Mouse (Mus musculus) T-helper 1 cell (primary cell): Measurements from ENCODE around the gene Gpsm2.
"Not testable (repeated sequence)": the region's sequence is repeated elsewhere in the genome, so short reads cannot be mapped to it uniquely, and the experiment has no call there.

Experiments
- in situ Hi-C: fragments of 300-600 bp; cut with MboI, MseI; formaldehyde crosslinking; loops from one replicate; pipeline ENCODE4 v1.15.1; 2025; ENCODE audit warnings: high pct_unique_total_duplicates

The Gpsm2 gene

GRCm38 (mm10) chr3:108727344-108727743, 5.2 kb upstream of the Gpsm2 start:
- in situ Hi-C loops: no loop called here

- in situ Hi-C loops: no loop called here
Observed at GRCm38 (mm10) chr3:108726413-108726812, 4.3 kb upstream of the Gpsm2 start.

DNA sequence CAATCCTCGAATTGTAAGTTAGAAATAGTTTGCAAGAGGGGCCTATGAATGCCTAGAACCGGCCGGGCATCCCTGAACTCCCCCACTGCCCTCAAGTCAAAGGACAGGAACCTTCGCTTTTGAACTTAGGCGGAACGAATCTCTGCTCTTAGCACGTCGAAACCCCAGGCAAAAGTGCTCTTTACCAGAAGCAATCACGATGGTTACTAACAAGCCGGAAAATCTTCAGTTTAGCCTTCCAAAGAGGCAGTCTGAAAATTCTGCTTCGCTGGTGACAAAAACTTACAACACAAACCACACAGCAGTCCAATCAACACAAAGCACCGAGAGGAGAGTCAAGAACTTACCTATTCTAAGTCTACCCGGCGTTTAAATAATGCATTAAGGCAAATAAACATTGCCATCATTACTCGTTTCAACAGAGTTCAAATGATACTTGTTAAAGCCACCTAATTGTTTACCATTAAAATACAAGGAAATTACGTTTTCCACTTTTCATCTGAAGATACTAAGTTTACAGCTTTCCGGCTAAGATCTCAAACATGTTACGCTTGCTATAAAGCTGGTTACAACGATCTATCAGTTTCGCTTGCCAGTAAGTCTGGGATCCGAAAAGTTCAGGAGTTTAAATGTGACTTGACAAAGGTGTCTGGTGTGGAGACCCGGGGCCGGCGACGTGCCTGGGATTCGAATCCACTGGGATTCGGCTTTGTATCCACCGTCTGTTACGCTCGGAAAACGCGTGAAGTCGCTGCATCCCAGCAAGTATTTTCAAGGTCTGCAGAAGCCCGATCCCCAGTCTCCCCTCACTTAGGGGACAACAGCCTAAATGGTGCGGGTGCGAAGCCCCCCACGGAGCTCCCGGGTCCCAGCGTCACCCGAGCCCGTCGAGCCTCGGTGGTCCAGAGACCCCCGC, 775 bp downstream of the Gpsm2 start:
- in situ Hi-C loops: no loop called here

DNA sequence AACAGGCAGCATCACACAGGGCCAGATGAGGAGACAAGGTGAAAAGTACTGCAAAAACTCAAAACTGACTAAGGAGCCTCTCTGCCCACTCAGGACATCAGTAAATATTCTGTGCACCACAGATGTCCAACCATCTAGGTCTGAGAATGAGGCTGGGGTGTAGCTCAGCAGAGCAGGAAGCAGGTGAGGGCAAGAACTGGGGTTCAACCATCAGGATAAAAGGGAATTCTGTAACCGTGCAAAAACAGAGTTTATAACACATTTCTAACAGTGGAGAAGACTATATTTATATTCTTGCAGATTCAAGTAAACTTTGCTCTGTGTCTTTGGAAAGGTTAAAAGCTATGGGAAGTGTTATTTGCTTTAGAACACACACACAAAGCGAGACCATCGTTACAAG, 2.3 kb downstream of the Gpsm2 start:
- in situ Hi-C loops: no loop called here

DNA sequence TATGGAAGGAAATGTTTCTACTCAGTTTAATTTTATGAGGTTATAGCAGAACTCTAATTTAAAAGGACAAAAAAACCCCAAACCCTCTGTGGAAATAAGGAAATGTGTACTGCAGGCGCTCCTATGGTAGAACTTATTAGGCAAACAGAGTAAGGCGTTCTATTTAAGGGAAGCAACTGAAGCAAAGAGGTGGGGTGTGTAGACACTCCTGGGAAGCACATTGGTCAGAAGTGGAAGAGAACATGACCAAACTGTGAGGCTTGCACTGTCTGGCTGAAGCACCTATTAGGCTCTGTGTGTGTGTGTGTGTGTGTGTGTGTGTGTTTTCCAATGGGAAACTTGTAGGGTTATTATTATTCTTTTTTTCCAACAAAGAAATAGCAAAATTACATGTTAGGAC, 2.8 kb downstream of the Gpsm2 start:
- in situ Hi-C loops: no loop called here

DNA sequence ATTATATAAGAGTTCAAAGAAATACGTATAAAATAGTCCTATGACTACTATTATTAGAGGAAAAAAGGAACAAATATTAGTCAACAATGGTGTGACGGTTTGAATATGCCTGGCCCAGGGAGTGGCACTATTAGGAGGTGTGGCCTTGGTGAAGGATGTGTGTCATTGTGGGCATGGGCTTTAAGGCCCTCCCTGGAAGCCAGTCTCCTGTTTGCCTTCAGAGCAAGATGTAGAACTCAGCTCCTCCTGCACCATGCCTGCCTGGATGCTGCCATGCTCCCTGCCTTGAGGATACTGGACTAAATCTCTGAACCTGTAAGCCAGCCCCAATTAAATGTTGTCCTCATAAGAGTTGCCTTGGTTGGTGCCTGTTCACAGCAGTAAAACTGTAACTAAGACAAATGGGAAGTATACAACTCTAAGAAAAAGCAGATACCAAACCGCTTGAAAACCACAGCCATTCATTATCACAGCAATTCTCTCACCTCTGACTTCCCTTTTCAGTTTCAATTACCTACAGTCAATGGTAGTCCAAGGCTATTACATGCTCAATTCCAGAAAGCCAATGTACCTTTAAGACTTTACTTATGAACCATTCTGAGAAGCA, 4.1 kb downstream of the Gpsm2 start:
- in situ Hi-C loops: no loop called here

DNA sequence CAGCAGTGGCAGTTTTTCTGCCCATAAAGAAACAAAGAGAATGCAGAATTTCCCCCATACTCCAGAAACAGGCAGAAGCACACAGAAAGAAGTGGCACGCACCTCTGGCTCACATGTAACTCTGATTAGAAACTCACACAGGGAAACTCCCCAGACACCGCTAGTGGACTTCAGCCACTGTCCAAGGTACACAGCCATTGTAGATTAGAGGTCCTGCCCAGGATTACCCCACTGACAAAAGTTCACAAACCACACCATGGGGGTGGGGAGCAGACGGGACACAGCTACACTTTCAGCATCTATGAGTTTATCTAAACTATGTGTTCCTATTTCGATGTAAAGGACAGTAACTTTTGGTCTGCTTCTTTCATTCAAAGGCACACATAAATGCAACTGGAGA, 7.3 kb downstream of the Gpsm2 start:
- in situ Hi-C loops: no loop called here

DNA sequence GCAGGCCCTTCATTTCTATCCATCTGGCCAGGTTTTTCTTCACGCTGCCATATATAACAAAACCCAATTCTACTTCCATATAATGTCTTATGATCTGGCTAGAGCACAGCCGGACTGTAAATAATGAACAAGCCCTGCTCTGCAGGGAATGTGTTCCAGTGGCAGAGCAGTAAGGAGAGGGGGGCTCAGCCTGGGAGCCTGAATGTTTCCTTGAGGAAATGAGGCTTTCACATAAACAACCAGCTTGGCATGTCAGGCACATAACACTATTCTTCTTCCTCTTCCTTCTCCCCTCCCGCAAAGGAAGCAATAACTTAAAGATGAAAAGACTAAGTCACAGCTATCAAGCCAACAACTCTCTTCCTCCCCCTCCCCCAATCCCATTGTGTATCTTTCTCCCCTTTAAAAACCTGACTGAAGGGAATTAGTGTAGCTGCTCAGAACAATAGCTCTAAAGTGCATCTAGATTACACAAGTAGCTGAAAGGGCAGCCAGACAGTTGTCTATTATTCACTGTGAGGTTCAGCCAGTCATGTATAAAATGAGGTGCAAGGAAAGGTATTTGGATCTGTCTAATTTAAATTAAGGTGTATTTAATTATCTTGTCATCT, 8.9 kb downstream of the Gpsm2 start:
- in situ Hi-C loops: no loop called here

DNA sequence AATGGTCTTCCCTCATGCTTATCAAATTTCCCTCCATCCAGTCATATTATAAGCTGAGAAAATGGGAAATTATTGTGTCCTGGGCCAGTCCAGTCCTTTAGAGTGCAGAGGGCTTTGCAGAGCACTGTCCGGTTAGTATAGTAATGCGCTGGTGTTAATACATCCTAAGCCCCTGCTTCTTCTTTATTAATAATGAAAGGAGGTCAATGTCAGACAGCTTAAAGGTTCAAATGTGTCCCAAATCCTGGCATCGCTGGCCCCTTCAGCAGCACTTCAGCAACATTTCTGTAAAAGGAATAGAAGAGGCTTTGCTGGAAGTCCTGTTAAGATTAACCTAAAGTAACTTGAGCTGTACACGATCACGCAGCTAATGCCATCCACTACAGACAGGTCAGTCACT, 10.8 kb downstream of the Gpsm2 start:
- in situ Hi-C loops: no loop called here

DNA sequence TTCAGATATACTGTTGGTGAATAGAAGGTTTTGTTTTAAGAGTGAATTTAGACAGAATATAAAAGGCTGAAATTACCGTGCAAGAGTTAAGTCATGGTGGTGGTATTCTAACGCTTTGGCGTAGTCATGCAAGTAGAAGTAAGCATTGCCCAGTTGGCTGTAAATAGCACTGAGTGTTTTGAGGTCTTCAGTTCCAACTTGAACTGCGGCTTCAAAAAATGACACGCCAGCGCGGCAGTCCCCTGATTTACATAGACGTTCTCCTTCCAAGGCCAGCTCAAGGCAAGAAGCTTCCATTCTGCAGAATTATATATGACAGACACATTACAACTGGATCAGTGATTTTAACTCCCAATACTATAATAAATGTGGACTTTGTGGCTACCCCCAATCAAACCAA, 19.3 kb downstream of the Gpsm2 start:
- in situ Hi-C loops: no loop called here

GRCm38 (mm10) chr3:108701256-108701655, 20.9 kb downstream of the Gpsm2 start:
- in situ Hi-C loops: no loop called here

DNA sequence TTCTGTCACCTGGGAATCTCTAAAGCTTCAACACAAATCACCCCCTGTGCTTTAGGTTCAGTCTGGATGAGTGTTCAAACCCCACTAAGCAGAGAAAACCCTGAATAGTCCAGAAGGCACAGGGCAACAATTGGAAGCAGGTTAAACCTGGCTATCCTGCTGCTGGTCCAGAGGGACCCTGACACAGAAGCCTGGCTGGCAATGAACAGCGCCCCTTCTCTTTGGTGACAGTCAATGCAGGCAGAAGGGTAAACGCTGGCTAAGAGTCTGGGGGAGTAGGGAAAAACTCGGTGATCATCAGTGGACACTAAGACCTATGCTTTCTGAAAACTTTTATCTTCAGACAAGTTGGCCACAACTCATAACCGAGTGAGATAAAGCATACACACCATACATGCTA, 22.3 kb downstream of the Gpsm2 start:
- in situ Hi-C loops: no loop called here

- in situ Hi-C loops: no loop called here
Observed at GRCm38 (mm10) chr3:108698662-108699061, 23.4 kb downstream of the Gpsm2 start.

- in situ Hi-C loops: no loop called here
Observed at GRCm38 (mm10) chr3:108694321-108694720, 27.8 kb downstream of the Gpsm2 start.

DNA sequence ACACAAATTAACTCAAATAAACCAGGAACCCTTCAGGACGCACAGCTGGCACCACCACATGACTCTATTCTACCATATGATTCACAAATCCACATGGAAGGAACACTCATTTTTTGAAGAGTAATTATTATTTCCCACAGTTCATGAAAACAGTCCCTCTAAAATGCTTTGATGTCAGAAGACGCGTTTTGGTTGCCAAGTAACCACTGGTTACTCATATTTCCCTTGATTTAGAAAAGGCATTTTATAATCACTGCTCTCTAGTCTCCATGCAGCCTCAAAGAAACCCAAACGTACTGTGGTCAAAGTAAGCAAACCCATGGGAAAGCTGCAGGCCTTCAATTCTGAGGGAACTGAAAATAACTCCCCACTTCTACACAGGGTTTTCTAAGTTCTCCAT, 32.1 kb downstream of the Gpsm2 start:
- in situ Hi-C loops: no loop called here

GRCm38 (mm10) chr3:108689446-108689845, 32.7 kb downstream of the Gpsm2 start:
- in situ Hi-C loops: no loop called here

GRCm38 (mm10) chr3:108689015-108689441, 33.1 kb downstream of the Gpsm2 start:
- in situ Hi-C loops: no loop called here

DNA sequence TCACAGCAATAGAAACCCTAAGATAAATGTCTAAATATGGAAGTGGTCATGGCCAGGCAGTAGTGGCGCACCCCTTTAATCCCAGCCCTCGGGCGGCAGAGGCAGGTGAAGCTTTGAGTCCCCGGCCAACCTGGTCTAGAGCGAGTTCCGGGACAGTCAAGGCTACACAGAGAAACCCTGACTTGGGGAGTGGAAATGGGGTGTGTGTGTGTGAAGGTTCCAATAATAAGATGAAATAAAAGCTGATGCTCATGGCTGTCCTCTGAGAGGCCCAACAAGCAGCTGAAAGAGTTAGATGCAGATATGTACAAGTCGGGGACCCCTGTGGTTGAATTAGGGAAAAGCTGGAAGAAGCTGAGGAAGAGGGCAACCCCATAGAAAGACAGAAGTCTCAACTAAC, 36.4 kb downstream of the Gpsm2 start:
- in situ Hi-C loops: no loop called here

GRCm38 (mm10) chr3:108683597-108683996, 38.5 kb downstream of the Gpsm2 start:
- in situ Hi-C loops: not testable (repeated sequence)

GRCm38 (mm10) chr3:108681004-108681403, 41.1 kb downstream of the Gpsm2 start:
- in situ Hi-C loops: no loop called here

DNA sequence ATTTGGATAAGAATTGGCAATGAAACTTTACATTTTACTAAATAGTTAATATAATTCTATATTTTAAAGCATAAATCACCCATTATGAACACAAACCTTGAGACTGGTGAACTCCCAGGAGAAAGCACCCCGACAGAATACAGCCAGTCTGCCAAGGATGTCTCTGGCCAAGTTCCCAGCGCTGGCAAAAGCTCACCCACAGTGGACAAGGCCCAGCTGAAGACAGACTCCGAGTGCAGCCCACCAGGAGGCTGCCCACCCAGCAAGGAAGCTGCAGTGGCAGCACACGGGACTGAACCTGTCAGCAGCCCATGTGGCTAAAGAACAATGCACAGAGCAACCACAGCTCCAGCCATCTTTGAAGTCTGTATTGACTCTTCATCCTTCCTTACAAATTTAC, 45.5 kb downstream of the Gpsm2 start:
- in situ Hi-C loops: no loop called here

DNA sequence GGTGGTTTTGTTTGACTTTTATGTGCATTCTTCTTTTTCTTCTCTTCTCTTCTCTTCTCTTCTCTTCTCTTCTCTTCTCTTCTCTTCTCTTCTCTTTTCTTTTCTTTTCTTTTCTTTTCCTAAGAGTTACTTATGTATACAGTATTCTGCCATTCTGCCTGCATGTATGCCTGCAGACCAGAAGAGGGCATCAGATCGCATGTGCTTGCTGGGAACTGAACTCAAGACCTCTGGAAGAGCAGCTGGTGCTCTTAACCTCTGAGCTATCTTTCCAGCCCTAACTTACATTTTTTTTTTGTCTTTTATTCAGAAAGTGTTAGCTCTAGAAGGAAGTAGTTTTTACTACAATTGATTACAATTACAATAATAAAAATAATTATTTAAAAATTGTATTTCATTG, 61.2 kb downstream of the Gpsm2 start:
- in situ Hi-C loops: no loop called here

DNA sequence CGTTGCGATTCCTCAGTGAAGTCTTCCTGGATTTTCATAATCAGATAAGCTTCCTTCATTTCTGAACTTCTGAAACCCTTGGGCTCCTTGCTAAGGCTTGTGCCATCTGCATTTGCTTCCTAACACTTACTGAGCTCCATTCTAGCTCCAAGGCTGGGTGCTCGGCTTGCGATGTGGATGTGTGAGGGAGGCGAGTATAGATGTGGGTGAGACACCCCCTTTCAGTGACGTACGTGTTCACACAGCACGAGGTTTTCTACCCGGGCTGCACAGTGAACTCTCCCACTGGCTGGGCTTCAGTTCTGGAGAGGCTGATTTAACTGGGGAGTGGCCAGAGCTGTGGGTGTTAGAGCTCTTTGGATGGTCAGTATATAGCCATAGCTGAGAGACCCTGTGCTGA, 63.5 kb downstream of the Gpsm2 start:
- in situ Hi-C loops: no loop called here
